Mouse (Mus musculus): ENCODE data around the gene Scarb1. TPM values are rescaled to one million over a fixed set of nuclear protein-coding genes. Genes with fewer than 3 reads are reported as not detected.

The Scarb1 gene
- polyA plus RNA-seq, 1 experiment from 2014 or later, result 60.6 TPM

DNA sequence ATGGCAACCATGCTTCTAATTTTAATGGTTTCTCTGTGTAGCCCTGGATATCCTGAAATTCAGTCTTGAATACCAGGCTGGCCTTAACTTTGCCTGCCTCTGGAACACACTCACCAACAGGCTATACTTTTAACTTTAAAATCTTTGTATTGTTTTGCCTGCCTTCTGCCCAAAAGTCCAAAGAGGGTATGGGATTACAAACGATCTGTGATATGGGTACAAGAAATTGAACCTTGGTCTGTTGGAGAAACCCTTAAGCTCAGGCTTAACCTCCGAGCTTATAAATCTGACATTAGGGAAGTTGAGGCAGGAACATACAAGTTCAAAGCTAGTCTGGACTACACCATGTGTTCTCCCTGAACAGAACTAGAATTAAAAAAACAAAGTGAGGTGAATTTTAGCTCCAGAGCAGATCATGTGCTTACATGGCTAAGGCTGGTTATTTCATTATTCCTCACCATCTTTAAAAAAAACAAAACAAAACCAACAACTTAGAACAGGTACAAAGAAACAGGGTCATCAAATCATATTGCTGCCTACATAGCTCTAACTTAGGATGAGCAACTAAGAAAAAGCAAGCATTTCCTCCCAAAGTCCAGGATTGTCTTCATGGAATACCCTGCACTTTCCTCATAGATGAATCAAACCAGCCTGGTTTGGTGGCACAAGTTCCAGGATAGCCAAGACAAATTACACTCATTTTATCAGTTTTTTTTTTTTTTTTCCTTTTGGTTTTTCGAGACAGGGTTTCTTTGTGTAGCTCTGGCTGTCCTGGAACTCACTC lies 42.9 kb upstream of the Scarb1 start:
- Histone ChIP-seq H3K36me3 (ENCODE audit: control insufficient read depth, insufficient read depth, low read length) (0 out of 2 replicates have a peak, but pooled peaks cover 11% of the 10 kb centered on the region), H3K4me3 (replicated peaks; ENCODE audit: low read length) (no peak overlapping the region), H3K27ac (ENCODE audit: low read length) (no peak overlapping the region), H3K4me2 (ENCODE audit: low read depth, low read length) (no peak overlapping the region), H3K9me3 (replicated peaks; ENCODE audit: control insufficient read depth, low read length) (no peaks in the 10 kb centered on the region), H3K9ac (ENCODE audit: low read length) (no peak overlapping the region), H3K4me1 (ENCODE audit: control insufficient read depth, insufficient read depth, low read length) (peaks cover 12% of the 10 kb centered on the region), H3K27me3 (ENCODE audit: control insufficient read depth, insufficient read depth, low read length) (no peaks in the 10 kb centered on the region)
- ATAC-seq (ENCODE audit: insufficient read depth, low FRiP score), result no peak
- 62% methylated on average over 3 of the region's 3 CpGs for WGBS

- Histone ChIP-seq H3K4me2 (ENCODE audit: low read depth, low read length) (no peak overlapping the region), H3K4me3 (replicated peaks; ENCODE audit: low read length) (no peak overlapping the region), H3K27me3 (ENCODE audit: control insufficient read depth, insufficient read depth, low read length) (no peaks in the 10 kb centered on the region), H3K9ac (ENCODE audit: low read length) (no peak overlapping the region), H3K9me3 (replicated peaks; ENCODE audit: control insufficient read depth, low read length) (no peaks in the 10 kb centered on the region), H3K4me1 (ENCODE audit: control insufficient read depth, insufficient read depth, low read length) (peaks cover 8% of the 10 kb centered on the region), H3K27ac (ENCODE audit: low read length) (no peak overlapping the region), H3K36me3 (ENCODE audit: control insufficient read depth, insufficient read depth, low read length) (0 out of 2 replicates have a peak, but pooled peaks cover 11% of the 10 kb centered on the region)
- peak; percentile 71; the same call in 1 of the 2 replicates for ATAC-seq (ENCODE audit: insufficient read depth, low FRiP score)
- 47% methylated on average over 6 of the region's 6 CpGs for WGBS
Measured at GRCm38 (mm10) chr5:125382673-125383558, 42.0 kb upstream of the Scarb1 start.

DNA sequence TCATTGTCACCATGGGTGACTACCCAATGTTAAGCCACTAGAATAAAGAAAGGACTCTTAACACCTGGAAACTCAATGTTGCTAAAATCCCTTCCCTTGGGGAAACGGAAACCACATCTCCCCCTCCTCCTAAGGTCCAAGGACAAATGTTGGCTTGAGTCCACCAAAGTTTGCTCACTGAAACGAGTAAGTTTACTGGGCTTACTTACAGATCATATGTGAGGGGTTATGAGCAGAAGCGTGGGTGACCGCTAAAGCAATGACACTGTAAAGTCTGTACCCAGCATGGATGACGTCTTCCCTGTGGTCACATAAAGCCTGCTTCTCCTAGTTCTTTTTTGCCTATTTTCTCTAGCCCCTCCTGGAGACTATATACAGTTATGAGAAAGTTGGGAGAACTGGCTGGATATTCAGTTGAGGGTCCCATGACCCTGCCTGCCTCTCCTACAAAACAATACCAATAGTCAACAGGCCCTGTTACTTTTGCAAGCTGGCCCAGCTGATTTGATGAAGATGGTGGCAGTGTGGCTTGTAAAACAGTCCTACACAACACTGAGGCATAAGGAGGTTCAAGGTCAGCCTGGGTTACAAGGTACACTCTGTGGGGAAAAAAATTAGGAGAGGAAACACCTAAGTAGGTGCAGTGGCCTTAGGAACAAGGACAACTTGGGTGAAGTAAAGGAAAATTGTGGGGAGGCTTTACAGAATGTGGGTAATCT lies 41.2 kb upstream of the Scarb1 start:
- Histone ChIP-seq H3K36me3 (ENCODE audit: control insufficient read depth, insufficient read depth, low read length) (0 out of 2 replicates have a peak, but pooled peaks cover 11% of the 10 kb centered on the region), H3K9ac (ENCODE audit: low read length) (no peak overlapping the region), H3K4me1 (ENCODE audit: control insufficient read depth, insufficient read depth, low read length) (peaks cover 8% of the 10 kb centered on the region), H3K27me3 (ENCODE audit: control insufficient read depth, insufficient read depth, low read length) (no peaks in the 10 kb centered on the region), H3K9me3 (replicated peaks; ENCODE audit: control insufficient read depth, low read length) (no peaks in the 10 kb centered on the region), H3K4me3 (replicated peaks; ENCODE audit: low read length) (no peak overlapping the region), H3K27ac (ENCODE audit: low read length) (no peak overlapping the region), H3K4me2 (ENCODE audit: low read depth, low read length) (no peak overlapping the region)
- 0 out of 2 replicates have a peak, but pooled peaks have one; percentile 10 for ATAC-seq (ENCODE audit: insufficient read depth, low FRiP score)
- WGBS, result 63% methylated on average over 5 of the region's 5 CpGs

GRCm38 (mm10) chr5:125378919-125379318 lies 38.0 kb upstream of the Scarb1 start:
- Histone ChIP-seq H3K27me3 (ENCODE audit: control insufficient read depth, insufficient read depth, low read length) (no peaks in the 10 kb centered on the region), H3K9ac (ENCODE audit: low read length) (no peak overlapping the region), H3K4me1 (ENCODE audit: control insufficient read depth, insufficient read depth, low read length) (no peaks in the 10 kb centered on the region), H3K4me2 (ENCODE audit: low read depth, low read length) (no peak overlapping the region), H3K4me3 (replicated peaks; ENCODE audit: low read length) (no peak overlapping the region), H3K9me3 (replicated peaks; ENCODE audit: control insufficient read depth, low read length) (no peaks in the 10 kb centered on the region), H3K27ac (ENCODE audit: low read length) (no peak overlapping the region), H3K36me3 (ENCODE audit: control insufficient read depth, insufficient read depth, low read length) (no peaks in the 10 kb centered on the region)
- ATAC-seq (ENCODE audit: insufficient read depth, low FRiP score), result no peak
- 82% methylated on average over 5 of the region's 5 CpGs for WGBS

- no peak for ATAC-seq (ENCODE audit: insufficient read depth, low FRiP score)
- 65% methylated on average over 7 of the region's 7 CpGs for WGBS
- no peaks in the 10 kb centered on the region for H3K4me1 ChIP-seq (ENCODE audit: control insufficient read depth, insufficient read depth, low read length)
- no peak overlapping the region for H3K4me3 ChIP-seq (replicated peaks; ENCODE audit: low read length)
- H3K4me2 ChIP-seq (ENCODE audit: low read depth, low read length), result no peak overlapping the region
- no peak overlapping the region for H3K9ac ChIP-seq (ENCODE audit: low read length)
- H3K27me3 ChIP-seq (ENCODE audit: control insufficient read depth, insufficient read depth, low read length), result no peaks in the 10 kb centered on the region
- no peaks in the 10 kb centered on the region for H3K9me3 ChIP-seq (replicated peaks; ENCODE audit: control insufficient read depth, low read length)
- H3K27ac ChIP-seq (ENCODE audit: low read length), result no peak overlapping the region
- no peaks in the 10 kb centered on the region for H3K36me3 ChIP-seq (ENCODE audit: control insufficient read depth, insufficient read depth, low read length)
Measured at GRCm38 (mm10) chr5:125377214-125377613, 36.3 kb upstream of the Scarb1 start.

DNA sequence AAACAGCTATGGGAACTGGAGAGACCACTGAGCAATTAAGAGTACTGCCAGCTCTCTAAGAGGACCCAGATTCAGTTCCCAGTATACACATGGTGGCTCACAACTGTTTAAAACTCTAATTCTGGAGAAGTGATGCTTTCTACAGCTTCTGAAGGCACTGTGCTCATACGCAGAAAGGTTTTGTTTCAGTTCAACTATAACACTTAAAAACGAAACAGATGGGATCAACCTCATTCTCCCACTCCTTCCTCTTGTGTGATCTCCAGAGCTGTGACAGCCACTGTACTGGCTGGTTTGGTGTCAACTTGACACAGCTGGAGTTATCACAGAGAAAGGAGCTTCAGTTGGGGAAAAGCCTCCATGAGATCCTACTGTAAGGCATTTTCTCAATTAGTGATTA lies 35.0 kb upstream of the Scarb1 start:
- 80% methylated on average over 2 of the region's 2 CpGs for WGBS
- H3K9me3 ChIP-seq (replicated peaks; ENCODE audit: control insufficient read depth, low read length), result no peaks in the 10 kb centered on the region
- H3K4me3 ChIP-seq (replicated peaks; ENCODE audit: low read length), result no peak overlapping the region
- no peak for ATAC-seq (ENCODE audit: insufficient read depth, low FRiP score)
- H3K9ac ChIP-seq (ENCODE audit: low read length), result no peak overlapping the region
- no peak overlapping the region for H3K27ac ChIP-seq (ENCODE audit: low read length)
- H3K27me3 ChIP-seq (ENCODE audit: control insufficient read depth, insufficient read depth, low read length), result no peaks in the 10 kb centered on the region
- H3K4me2 ChIP-seq (ENCODE audit: low read depth, low read length), result no peak overlapping the region
- no peaks in the 10 kb centered on the region for H3K4me1 ChIP-seq (ENCODE audit: control insufficient read depth, insufficient read depth, low read length)
- no peaks in the 10 kb centered on the region for H3K36me3 ChIP-seq (ENCODE audit: control insufficient read depth, insufficient read depth, low read length)

- no peak overlapping the region for H3K4me2 ChIP-seq (ENCODE audit: low read depth, low read length)
- 66% methylated on average over 4 of the region's 4 CpGs for WGBS
- no peak for ATAC-seq (ENCODE audit: insufficient read depth, low FRiP score)
Measured at GRCm38 (mm10) chr5:125372027-125372426, 31.1 kb upstream of the Scarb1 start.

GRCm38 (mm10) chr5:125370950-125371693 lies 30.2 kb upstream of the Scarb1 start:
- Histone ChIP-seq H3K36me3 (ENCODE audit: control insufficient read depth, insufficient read depth, low read length) (no peaks in the 10 kb centered on the region), H3K9me3 (replicated peaks; ENCODE audit: control insufficient read depth, low read length) (no peaks in the 10 kb centered on the region), H3K27ac (ENCODE audit: low read length) (no peak overlapping the region), H3K9ac (ENCODE audit: low read length) (no peak overlapping the region), H3K4me1 (ENCODE audit: control insufficient read depth, insufficient read depth, low read length) (no peaks in the 10 kb centered on the region), H3K4me3 (replicated peaks; ENCODE audit: low read length) (no peak overlapping the region), H3K4me2 (ENCODE audit: low read depth, low read length) (no peak overlapping the region), H3K27me3 (ENCODE audit: control insufficient read depth, insufficient read depth, low read length) (no peaks in the 10 kb centered on the region)
- 72% methylated on average over 7 of the region's 7 CpGs for WGBS
- ATAC-seq (ENCODE audit: insufficient read depth, low FRiP score), result no peak

More at GRCm38 (mm10) chr5:125372027-125372426, 31.1 kb upstream of the Scarb1 start:
- H3K4me1 ChIP-seq (ENCODE audit: control insufficient read depth, insufficient read depth, low read length), result no peaks in the 10 kb centered on the region
- no peaks in the 10 kb centered on the region for H3K27me3 ChIP-seq (ENCODE audit: control insufficient read depth, insufficient read depth, low read length)
- H3K27ac ChIP-seq (ENCODE audit: low read length), result no peak overlapping the region
- H3K9ac ChIP-seq (ENCODE audit: low read length), result no peak overlapping the region
- H3K4me3 ChIP-seq (replicated peaks; ENCODE audit: low read length), result no peak overlapping the region
- no peaks in the 10 kb centered on the region for H3K36me3 ChIP-seq (ENCODE audit: control insufficient read depth, insufficient read depth, low read length)
- H3K9me3 ChIP-seq (replicated peaks; ENCODE audit: control insufficient read depth, low read length), result no peaks in the 10 kb centered on the region
